Mouse (Mus musculus) ES-Bruce4 (cell line): ENCODE results near the gene Olfr992. TPM values are rescaled to one million over a fixed set of nuclear protein-coding genes. Genes with fewer than 3 reads are reported as not detected.
"Not testable (repeated sequence)": the region's sequence is repeated elsewhere in the genome, so short reads cannot be mapped to it uniquely, and the experiment has no call there.

ENCODE experiments used
- H3K27ac ChIP-seq: 2 replicates; pipeline ENCODE4 v1.5.1; 2012; ENCODE audit warnings: low read length, inconsistent platforms; ENCODE audit not compliant: insufficient read depth
- H3K27me3 ChIP-seq: 2 replicates; pipeline ENCODE4 v1.6.1; 2012; ENCODE audit warnings: mild to moderate bottlenecking, low read length, inconsistent platforms; ENCODE audit not compliant: control insufficient read depth, poor library complexity, insufficient read depth, severe bottlenecking
- H3K36me3 ChIP-seq: 2 replicates; pipeline ENCODE4 v1.6.1; 2012; ENCODE audit warnings: inconsistent platforms, mild to moderate bottlenecking, low read length, moderate library complexity; ENCODE audit not compliant: control insufficient read depth, poor library complexity, insufficient read depth, severe bottlenecking
- H3K4me1 ChIP-seq: one replicate; pipeline ENCODE4 v1.8.1; 2011; ENCODE audit warnings: low read length; ENCODE audit not compliant: control insufficient read depth, insufficient read depth
- H3K4me3 ChIP-seq: 2 replicates; pipeline ENCODE4 v1.5.1; 2011; ENCODE audit warnings: low read depth, mild to moderate bottlenecking, low read length
- H3K9ac ChIP-seq: 2 replicates; pipeline ENCODE4 v1.6.1; 2012; ENCODE audit warnings: low read depth, mild to moderate bottlenecking, inconsistent platforms; ENCODE audit not compliant: poor library complexity, severe bottlenecking
- H3K9me3 ChIP-seq: replicated peaks from 2 replicates; pipeline ENCODE4 v1.6.1; 2012; ENCODE audit warnings: mild to moderate bottlenecking, low read length, inconsistent platforms; ENCODE audit not compliant: control insufficient read depth, poor library complexity, insufficient read depth, severe bottlenecking
- CTCF ChIP-seq: IDR thresholded peaks from one replicate; pipeline ENCODE4 v1.8.1; 2011; ENCODE audit warnings: low read depth, low read length
- EP300 ChIP-seq: IDR thresholded peaks from 2 replicates; pipeline ENCODE4 v1.6.1; 2011; ENCODE audit warnings: low read depth, low read length; ENCODE audit not compliant: insufficient read depth
- POLR2A ChIP-seq: IDR thresholded peaks from one replicate; pipeline ENCODE4 v1.8.1; 2011; ENCODE audit warnings: low read length; ENCODE audit not compliant: insufficient read depth
- polyA plus RNA-seq: library from polyadenylated mRNA; stranded (reverse); fragments of >200 nt; gene quantifications from 2 replicates; pipeline ENCODE4 v1.2.4, GENCODE M21; 2011; ENCODE audit warnings: low read depth; ENCODE audit not compliant: missing spikeins, insufficient read depth, insufficient read length

Olfr992 gene
- not detected in 2 replicates for polyA plus RNA-seq

- no peak for TF ChIP-seq EP300
- TF ChIP-seq POLR2A: no peak
- TF ChIP-seq CTCF: no peak
- H3K4me3 ChIP-seq: no peak within 1 kb of the TSS
Measured at GRCm38 (mm10) chr2:85409369-85409768, at the start of gene Olfr992. Olfr992 (minus strand) TSS chr2:85409469.

GRCm38 (mm10) chr2:85443539-85443938 is 34.3 kb upstream of the Olfr992 start, which contains the start of gene Olfr995:
Olfr995 (minus strand) TSS chr2:85443639.
- Histone ChIP-seq H3K4me3 (no peak within 1 kb of the TSS), H3K27ac (no peak within 1 kb of the TSS), H3K4me1 (no peaks in the 10 kb centered on the region), H3K9ac (no peak within 1 kb of the TSS), H3K9me3 (no peaks in the 10 kb centered on the region), H3K36me3 (no peaks in the 10 kb centered on the region), H3K27me3 (no peaks in the 10 kb centered on the region)
- TF ChIP-seq EP300: no peak
- no peak for TF ChIP-seq CTCF
- no peak for TF ChIP-seq POLR2A

More at GRCm38 (mm10) chr2:85409369-85409768, at the start of gene Olfr992:
- Histone ChIP-seq H3K9ac (no peak within 1 kb of the TSS), H3K9me3 (no peaks in the 10 kb centered on the region), H3K27ac (no peak within 1 kb of the TSS), H3K27me3 (no peaks in the 10 kb centered on the region), H3K36me3 (no peaks in the 10 kb centered on the region), H3K4me1 (no peaks in the 10 kb centered on the region)

- H3K9ac ChIP-seq: no peak overlapping the region
- H3K36me3 ChIP-seq: no peaks in the 10 kb centered on the region
- H3K27ac ChIP-seq: no peak overlapping the region
- TF ChIP-seq EP300 (no peak), CTCF (no peak), POLR2A (no peak)
- H3K4me3 ChIP-seq: no peak overlapping the region
- no peaks in the 10 kb centered on the region for H3K4me1 ChIP-seq
- no peaks in the 10 kb centered on the region for H3K9me3 ChIP-seq
- no peaks in the 10 kb centered on the region for H3K27me3 ChIP-seq
Measured at GRCm38 (mm10) chr2:85442546-85442945, 33.3 kb upstream of the Olfr992 start.

DNA sequence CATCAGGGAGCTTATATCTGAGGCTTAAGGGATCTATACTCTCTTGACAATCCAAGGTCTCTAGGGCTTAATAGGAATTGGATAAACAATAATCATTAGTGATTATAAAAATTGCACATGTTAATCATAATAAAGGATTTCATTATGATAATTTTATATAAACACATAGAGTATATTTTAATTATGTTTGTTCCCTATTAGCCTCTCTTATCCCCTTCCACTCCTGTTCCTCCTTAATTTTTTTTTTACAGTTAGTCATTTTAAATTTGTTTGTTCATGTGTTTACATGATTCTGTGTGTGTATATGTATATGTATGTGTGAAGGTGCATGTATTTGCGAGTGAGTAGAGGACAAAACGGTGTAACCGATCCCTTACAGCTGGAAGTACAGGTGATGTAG is 27.1 kb upstream of the Olfr992 start, which contains the start of gene Olfr994:
Olfr994 (minus strand) TSS at position 101 of the 400 bp plus-strand sequence.
- no peak within 1 kb of the TSS for H3K9ac ChIP-seq
- TF ChIP-seq POLR2A: no peak
- TF ChIP-seq EP300: no peak

DNA sequence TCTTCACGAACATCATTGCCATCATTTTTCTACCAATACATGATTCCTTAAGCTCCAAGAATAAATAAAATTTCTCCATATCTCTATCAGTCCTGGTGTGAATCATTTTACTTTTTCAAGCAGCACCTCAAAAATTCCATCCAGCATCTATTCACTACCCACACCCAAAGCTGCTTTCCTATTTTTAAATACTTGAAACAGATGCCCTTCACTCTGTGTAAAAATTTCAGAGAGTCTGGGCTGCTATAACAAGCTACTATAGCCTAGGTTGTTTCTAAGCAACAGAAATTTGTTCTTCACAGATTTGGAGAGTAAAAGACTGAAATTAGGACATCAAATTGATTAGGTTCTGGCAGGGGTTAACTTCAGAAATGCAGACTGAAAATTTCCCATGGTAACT is 16.6 kb upstream of the Olfr992 start:
- Histone ChIP-seq H3K36me3 (no peaks in the 10 kb centered on the region), H3K4me3 (no peak overlapping the region), H3K9me3 (no peaks in the 10 kb centered on the region), H3K27ac (no peak overlapping the region), H3K9ac (no peak overlapping the region), H3K27me3 (no peaks in the 10 kb centered on the region), H3K4me1 (no peaks in the 10 kb centered on the region)
- TF ChIP-seq EP300 (no peak), CTCF (no peak), POLR2A (no peak)

More for the DNA sequence above, 27.1 kb upstream of the Olfr992 start, which contains the start of gene Olfr994:
- Histone ChIP-seq H3K9me3 (no peaks in the 10 kb centered on the region), H3K4me3 (no peak within 1 kb of the TSS), H3K27ac (no peak within 1 kb of the TSS), H3K36me3 (no peaks in the 10 kb centered on the region), H3K27me3 (no peaks in the 10 kb centered on the region), H3K4me1 (no peaks in the 10 kb centered on the region)

GRCm38 (mm10) chr2:85414777-85415176 is 5.5 kb upstream of the Olfr992 start, which contains the start of gene Olfr993:
Olfr993 (minus strand) TSS chr2:85414877.
- Histone ChIP-seq H3K9me3 (no peaks in the 10 kb centered on the region), H3K27ac (no peak within 1 kb of the TSS), H3K4me3 (no peak within 1 kb of the TSS), H3K9ac (no peak within 1 kb of the TSS), H3K27me3 (no peaks in the 10 kb centered on the region), H3K36me3 (no peaks in the 10 kb centered on the region), H3K4me1 (no peaks in the 10 kb centered on the region)
- no peak for TF ChIP-seq POLR2A
- no peak for TF ChIP-seq CTCF
- no peak for TF ChIP-seq EP300

- H3K27ac ChIP-seq, H3K27me3 ChIP-seq, H3K4me3 ChIP-seq, H3K9me3 ChIP-seq, H3K9ac ChIP-seq, H3K36me3 ChIP-seq, H3K4me1 ChIP-seq: not testable (repeated sequence)
Measured at GRCm38 (mm10) chr2:85363127-85363526, 46.1 kb downstream of the Olfr992 start, which contains the start of gene Olfr988. Olfr988 (minus strand) TSS chr2:85363227.
